Mouse (Mus musculus): ENCODE results near the gene Dlgap5. TPM values are rescaled to one million over a fixed set of nuclear protein-coding genes. Genes with fewer than 3 reads are reported as not detected.

The Dlgap5 gene
- 0.49 and 0.59 TPM in 2 replicates for polyA plus RNA-seq (2021; fragmentation: Nextera tagmentation)
- long read RNA-seq, experiment 1, partial matches to known transcripts = 1 of 2 reads
- long read RNA-seq, experiment 1, other reads (novel, unspliced or antisense) = 1 of 2 reads
- long read RNA-seq, experiment 2, partial matches to known transcripts = 1 of 1 reads
- long read RNA-seq, experiment 2, other reads (novel, unspliced or antisense) = 0 of 1 reads

DNA sequence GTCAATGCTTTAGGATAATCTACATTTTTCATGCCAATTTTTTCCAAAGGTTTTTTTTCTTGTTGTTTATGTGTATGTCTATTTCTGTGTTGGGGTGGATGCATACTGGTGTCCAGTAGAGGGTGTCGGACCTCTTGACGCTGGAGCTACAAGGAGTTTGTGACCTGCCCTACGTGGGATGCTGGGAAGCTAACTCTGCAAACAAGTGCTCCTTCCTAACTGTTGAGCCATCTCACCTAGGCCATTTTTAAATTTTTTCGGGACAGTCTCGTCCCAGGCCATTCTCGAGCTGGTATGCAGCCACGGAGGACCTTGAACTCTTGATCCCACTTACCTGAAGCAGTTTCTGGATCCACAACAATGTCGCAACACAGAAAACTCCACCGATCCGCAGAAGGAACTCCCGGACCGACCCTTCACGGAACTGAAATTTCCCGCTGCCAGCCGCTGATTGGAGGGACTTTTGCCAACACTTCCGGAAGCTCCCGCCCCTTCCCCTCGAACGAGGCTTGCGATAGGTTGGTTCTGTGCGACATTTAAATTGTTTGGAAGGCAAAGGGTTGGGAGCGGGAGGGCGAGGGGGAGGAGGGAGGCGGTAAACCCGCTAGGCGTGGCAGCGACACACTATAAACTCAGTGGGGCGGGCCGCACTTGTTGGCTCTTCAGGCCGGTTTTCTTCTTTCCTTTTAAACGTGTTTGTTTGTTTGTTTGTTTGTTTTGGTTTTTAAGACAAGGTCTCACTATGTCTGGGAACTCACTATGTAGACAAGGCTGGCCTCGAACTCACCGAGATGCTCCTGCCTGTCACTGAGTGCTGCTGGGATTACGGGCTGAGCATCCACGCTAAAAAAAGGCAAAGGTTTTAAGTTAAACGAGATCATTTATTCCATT, at the start of gene Dlgap5:
Gene Dlgap5 (minus strand): TSS at position 633 of the 891 bp plus-strand sequence.

DNA sequence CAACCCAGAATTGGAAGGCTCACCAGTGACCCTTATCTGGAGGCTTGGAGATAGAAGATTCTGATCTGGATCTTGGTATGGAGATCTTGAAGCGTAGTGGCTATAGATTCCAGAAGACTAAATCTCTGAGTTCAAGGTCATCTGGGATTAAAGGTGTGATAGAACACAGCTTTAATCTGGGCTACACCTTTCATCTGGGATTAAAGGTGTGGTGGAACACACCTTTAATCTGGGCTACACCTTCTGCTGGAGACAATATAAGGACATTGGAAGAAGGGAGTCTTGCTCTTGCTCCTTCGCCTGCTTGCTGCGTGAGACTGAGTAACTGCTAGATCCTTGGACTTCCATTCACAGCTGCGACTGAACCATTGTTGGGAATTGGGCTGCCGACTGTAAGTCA, 31.9 kb upstream of the Dlgap5 start, which contains the start of gene Fbxo34:
Gene Fbxo34 (plus strand): TSS at position 301 of the 400 bp plus-strand sequence.

GRCm38 (mm10) chr14:47367461-47367860, 50.7 kb downstream of the Dlgap5 start, which contains the start of gene Lgals3:
Gene Lgals3 (plus strand): TSS chr14:47367751.

Other genes starting within 250 kb of the Dlgap5 start
- 0.89 and 0.95 TPM in 2 replicates for gene Gch1, start 229.0 kb downstream of the Dlgap5 start, polyA plus RNA-seq (2021; fragmentation: Nextera tagmentation)
- 0.83 and 0.88 TPM in 2 replicates for gene Wdhd1, start 141.6 kb downstream of the Dlgap5 start, polyA plus RNA-seq (2021; fragmentation: Nextera tagmentation)
- gene Socs4, start 141.5 kb downstream of the Dlgap5 start, polyA plus RNA-seq (2021; fragmentation: Nextera tagmentation) = 4.2 and 4.8 TPM in 2 replicates
- gene Mapk1ip1l, start 120.1 kb downstream of the Dlgap5 start, polyA plus RNA-seq (2021; fragmentation: Nextera tagmentation) = 13.8 and 18.0 TPM in 2 replicates
- 4.0 and 8.9 TPM in 2 replicates for gene Lgals3, start 50.7 kb downstream of the Dlgap5 start, polyA plus RNA-seq (2021; fragmentation: Nextera tagmentation)
- gene Fbxo34, start 32.0 kb upstream of the Dlgap5 start, polyA plus RNA-seq (2021; fragmentation: Nextera tagmentation) = 57.7 and 64.4 TPM in 2 replicates
- gene Atg14, start 152.2 kb upstream of the Dlgap5 start, polyA plus RNA-seq (2021; fragmentation: Nextera tagmentation) = 10.6 and 11.8 TPM in 2 replicates
- gene Ktn1, start 230.0 kb upstream of the Dlgap5 start, polyA plus RNA-seq (2021; fragmentation: Nextera tagmentation) = 44.5 and 48.5 TPM in 2 replicates

Measured in layer of hippocampus, adult 6 months (tissue).